Mouse (Mus musculus): ENCODE data around the gene Gnpnat1.
"Not testable (repeated sequence)": the region's sequence is repeated elsewhere in the genome, so short reads cannot be mapped to it uniquely, and the experiment has no call there.

Gene Gnpnat1

GRCm38 (mm10) chr14:45404813-45405212 is at the start of gene Gnpnat1:
Gnpnat1 (minus strand) TSS chr14:45404913.
- DNase-seq (ENCODE audit: low read depth) = not testable (repeated sequence)

- DNase-seq (ENCODE audit: low read depth) = no peak
These were observed 49.0 kb upstream of the Gnpnat1 start for GRCm38 (mm10) chr14:45453538-45454233.

GRCm38 (mm10) chr14:45452861-45453512 is 48.3 kb upstream of the Gnpnat1 start:
- DNase-seq (ENCODE audit: low read depth) = no peak

DNA sequence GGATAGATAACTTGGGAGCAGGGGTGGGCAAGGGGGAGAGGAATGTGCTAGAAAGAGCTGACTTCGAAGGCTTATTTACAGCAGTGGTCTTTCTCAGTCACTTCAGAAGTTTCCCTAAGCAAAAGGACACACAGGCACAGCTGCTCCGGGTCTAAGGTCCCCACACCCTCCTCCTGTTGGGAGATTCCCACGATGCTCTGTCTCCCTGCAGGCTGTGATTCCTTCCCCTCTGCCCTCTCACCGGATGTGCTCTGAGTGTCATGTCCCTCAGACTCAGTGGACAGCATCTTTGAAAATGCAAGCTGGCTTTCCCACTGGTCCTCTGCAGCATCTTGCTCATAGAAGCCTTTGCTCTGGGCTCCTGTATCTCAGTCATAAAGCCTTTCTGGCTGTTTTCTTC is 47.4 kb upstream of the Gnpnat1 start:
- DNase-seq (ENCODE audit: low read depth) = no peak

DNA sequence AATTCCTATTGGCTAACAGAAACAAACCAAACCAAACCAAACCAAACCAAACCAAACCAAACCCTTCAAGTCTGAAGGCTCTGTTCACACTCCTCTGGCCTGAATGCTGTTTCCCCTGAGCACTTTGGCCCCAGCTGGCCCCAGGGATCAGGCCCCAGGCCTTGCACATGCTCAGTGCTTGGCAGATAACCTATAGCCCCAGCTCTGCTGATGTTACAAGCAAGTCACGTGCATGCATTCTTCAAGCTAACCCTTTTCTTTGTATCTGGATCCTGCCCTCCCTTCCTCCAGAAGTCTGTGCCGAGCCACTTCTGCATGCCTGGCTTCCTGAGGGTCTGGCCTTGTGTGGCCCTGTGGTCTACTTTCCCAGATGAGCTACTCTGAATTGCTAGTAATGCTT is 46.4 kb upstream of the Gnpnat1 start:
- no peak for DNase-seq (ENCODE audit: low read depth)

- DNase-seq (ENCODE audit: low read depth) = no peak
These were observed 42.1 kb upstream of the Gnpnat1 start for GRCm38 (mm10) chr14:45446777-45447176.

GRCm38 (mm10) chr14:45445445-45445844 is 40.7 kb upstream of the Gnpnat1 start:
- no peak for DNase-seq (ENCODE audit: low read depth)

- no peak for DNase-seq (ENCODE audit: low read depth)
These were observed 40.2 kb upstream of the Gnpnat1 start for GRCm38 (mm10) chr14:45444870-45445269.

DNA sequence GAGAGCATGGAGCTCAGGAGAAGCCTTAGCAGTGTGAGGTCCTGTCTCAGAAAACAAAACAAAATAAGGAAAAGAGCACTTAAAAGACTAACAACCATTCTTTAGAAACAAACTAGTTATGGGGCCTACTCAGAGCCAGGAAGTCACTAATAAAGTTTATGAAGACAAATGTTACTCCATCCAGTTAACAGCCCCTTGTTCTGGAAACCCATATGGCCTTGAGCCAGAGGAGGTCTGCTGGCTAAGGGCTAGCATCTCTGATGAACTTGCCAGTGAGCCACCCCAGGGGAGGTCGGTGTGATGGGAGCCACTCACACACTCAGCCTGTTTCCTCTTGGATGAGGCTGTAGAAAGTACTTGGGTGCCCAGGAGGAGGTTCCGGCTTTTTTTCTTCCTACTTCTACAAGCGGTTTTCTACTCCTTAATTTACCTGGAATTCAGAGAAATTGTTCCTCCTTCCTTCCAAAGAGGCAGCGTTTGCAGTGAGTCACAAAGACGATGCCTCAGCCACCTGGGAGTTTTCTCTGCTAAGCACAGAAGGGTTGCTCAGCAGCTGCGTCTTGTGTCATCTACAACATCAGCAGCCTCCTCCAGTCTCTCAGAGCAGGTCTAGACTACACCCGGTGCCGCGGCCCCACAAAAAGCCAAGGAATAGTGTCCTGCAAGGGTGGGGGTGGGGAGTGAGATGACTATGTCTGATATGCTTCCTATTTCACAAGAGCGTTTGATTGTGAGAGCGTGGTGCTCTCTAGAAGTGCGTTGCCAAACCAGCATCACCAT is 38.3 kb upstream of the Gnpnat1 start:
- peak; percentile 32 for DNase-seq (ENCODE audit: low read depth)

- DNase-seq (ENCODE audit: low read depth) = peak; percentile 48
These were observed 36.6 kb upstream of the Gnpnat1 start for GRCm38 (mm10) chr14:45441291-45441690.

GRCm38 (mm10) chr14:45439387-45439786 is 34.7 kb upstream of the Gnpnat1 start:
- DNase-seq (ENCODE audit: low read depth) = no peak

DNA sequence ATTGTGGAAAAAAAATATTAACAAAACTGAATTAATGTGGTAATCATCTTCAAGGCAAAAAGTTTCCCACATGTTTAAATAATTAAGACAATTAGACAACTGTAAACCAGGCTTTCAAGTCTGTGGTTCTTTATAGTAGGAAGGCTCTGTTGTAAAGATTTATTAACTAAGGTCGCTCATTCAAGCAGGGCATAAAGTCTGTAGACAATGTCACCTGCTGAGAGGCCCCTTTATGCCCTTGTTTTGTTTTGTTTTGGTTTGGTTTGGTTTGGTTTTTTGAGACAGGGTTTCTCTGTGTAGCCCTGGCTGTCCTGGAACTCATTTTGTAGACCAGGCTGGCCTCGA is 34.2 kb upstream of the Gnpnat1 start:
- DNase-seq (ENCODE audit: low read depth) = no peak

- no peak for DNase-seq (ENCODE audit: low read depth)
These were observed 33.7 kb upstream of the Gnpnat1 start for GRCm38 (mm10) chr14:45438250-45438930.

- DNase-seq (ENCODE audit: low read depth) = peak; percentile 18
These were observed 29.5 kb upstream of the Gnpnat1 start for GRCm38 (mm10) chr14:45434220-45434619.

DNA sequence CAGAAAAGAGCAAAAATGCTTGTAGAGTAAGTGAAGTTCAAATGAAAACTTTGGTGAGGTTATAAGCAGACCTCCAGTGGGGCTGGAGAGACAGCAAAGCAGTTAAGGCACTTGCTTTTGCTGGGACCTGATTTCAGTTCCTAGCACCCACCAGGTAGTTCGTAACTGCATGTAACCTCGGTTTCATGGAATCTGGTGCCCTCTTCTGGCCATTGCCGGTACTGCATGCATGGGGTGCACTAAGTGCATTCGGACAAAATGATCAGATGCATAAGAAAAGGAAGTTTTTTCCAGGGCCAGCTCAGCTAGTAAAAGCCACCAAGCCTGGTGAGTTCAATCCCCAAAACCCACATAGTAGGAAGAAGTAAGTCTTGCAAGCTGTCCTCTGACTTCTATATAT is 27.3 kb upstream of the Gnpnat1 start:
- peak; percentile 15 for DNase-seq (ENCODE audit: low read depth)

DNA sequence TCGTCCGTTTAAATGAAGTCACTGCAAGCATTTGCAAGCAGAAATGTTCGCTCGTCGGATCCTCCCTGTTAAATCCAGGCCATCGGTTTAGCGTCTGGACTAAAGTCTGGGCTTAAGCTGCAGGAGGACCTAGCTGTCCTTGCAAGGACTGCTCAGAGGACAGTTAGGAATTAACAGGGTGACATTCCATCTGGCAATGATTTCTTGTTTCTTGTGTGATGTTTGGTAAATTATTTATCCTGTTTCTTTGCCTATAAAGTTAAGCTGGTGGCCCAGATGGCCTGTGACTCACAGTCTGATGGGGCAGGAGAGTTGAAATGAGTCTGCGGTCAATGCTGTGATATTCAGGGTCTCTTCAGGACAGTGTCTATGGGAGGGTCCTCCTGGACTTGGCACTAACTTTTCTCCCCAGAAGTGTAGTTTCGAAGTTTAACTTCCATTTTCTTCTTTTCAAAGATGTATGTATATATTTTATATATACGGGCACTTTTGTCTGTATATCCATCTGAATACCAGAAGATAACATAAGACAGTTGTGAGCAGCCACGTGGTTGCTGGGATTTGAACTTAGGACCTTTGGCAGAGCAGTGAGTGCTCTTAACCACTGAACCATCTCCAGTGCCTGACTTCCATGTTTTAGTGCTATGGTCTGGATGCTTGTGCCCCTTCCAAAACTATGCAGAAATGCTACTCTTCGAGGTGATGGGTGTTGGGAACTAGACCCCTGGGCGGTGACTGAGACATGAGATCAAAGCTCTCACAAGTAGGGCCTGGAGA is 25.5 kb upstream of the Gnpnat1 start:
- no peak for DNase-seq (ENCODE audit: low read depth)

DNA sequence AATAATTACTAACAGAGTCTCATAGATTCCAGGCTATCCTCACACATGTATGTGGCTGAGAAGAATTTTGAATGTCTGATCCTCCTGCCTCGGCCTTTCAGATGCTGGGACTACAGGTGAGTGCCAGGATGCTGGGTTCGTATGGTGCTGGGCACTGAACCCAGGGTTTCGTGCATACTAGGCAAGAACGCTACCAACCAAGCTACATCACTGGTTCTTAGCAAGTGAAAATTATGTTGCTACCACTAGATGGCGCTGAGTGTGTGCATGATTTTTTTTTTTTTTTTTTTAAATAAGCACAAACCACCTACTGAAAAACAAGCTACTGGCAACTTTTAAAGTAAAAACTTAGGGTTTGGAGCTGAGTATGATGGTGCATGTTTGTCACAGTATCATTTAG is 18.5 kb upstream of the Gnpnat1 start:
- DNase-seq (ENCODE audit: low read depth) = peak; percentile 85

DNA sequence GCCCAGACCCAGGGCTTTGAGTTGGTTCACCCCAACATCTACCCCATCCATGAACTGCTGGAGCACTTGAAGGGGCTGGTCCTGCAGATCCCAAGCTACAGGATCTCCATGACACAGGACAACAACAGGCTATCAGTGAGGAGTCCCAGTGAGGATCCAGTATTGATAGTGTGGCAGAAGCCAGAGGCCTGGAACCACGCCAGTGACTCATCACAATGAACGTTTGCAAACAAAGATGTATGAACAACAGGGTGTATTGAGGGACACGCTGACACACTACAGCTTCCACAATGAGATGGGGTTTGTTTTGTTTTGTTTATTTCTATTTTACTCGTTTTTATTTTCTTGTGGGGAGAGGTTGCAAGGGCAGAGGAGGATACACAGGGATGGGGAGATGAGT is 17.7 kb upstream of the Gnpnat1 start:
- peak; percentile 22 for DNase-seq (ENCODE audit: low read depth)

DNA sequence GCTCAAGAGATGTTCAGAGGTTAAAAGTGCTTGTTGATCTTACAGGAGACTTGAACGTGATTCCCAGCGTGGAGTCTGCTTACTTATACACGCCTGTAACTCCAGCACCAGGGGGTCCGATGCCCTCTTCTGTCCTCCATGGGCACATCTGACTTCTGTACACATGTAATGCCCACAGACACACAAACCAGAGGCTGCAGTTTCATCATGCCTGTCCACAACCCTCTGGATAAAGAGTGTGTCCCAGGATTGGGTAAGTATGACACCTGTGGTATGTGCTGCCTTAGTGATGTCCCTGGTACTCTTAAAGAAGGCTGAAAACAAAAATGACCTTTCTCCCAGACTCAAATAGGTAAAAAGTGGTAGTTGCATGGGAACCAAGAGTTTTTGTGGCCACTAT is 14.6 kb upstream of the Gnpnat1 start:
- no peak for DNase-seq (ENCODE audit: low read depth)

- no peak for DNase-seq (ENCODE audit: low read depth)
These were observed 13.8 kb upstream of the Gnpnat1 start for GRCm38 (mm10) chr14:45418553-45418952.

GRCm38 (mm10) chr14:45416265-45416664 is 11.6 kb upstream of the Gnpnat1 start:
- DNase-seq (ENCODE audit: low read depth) = no peak

- no peak for DNase-seq (ENCODE audit: low read depth)
These were observed 1.1 kb downstream of the Gnpnat1 start for GRCm38 (mm10) chr14:45403651-45404050.
